Mouse (Mus musculus): ENCODE data around the gene Cdiptos. TPM values are rescaled to one million over a fixed set of nuclear protein-coding genes. Genes with fewer than 3 reads are reported as not detected.

Gene Cdiptos
- polyA plus RNA-seq, 1 experiment: 7.4 TPM

- H3K4me1 ChIP-seq (ENCODE audit: control insufficient read depth, insufficient read depth, low read length): peaks cover 24% of the 10 kb centered on the region
- no peak overlapping the region for H3K4me3 ChIP-seq (ENCODE audit: insufficient read depth, low read length)
- H3K27ac ChIP-seq (ENCODE audit: insufficient read depth, low read depth, low read length): no peak overlapping the region
These were observed 44.6 kb upstream of the Cdiptos start for GRCm38 (mm10) chr7:127020491-127020890.

GRCm38 (mm10) chr7:127020031-127020430 is 44.1 kb upstream of the Cdiptos start:
- peaks cover 29% of the 10 kb centered on the region for H3K4me1 ChIP-seq (ENCODE audit: control insufficient read depth, insufficient read depth, low read length)
- no peak overlapping the region for H3K4me3 ChIP-seq (ENCODE audit: insufficient read depth, low read length)
- TF ChIP-seq POLR2A (IDR thresholded peaks at IDR 0.05; ENCODE audit: borderline replicate concordance, low read depth, low read length) (no peak), CTCF (IDR thresholded peaks at IDR 0.05; ENCODE audit: low read depth, low read length) (no peak)
- H3K27ac ChIP-seq (ENCODE audit: insufficient read depth, low read depth, low read length): no peak overlapping the region

More at GRCm38 (mm10) chr7:127020491-127020890, 44.6 kb upstream of the Cdiptos start:
- TF ChIP-seq CTCF (IDR thresholded peaks at IDR 0.05; ENCODE audit: low read depth, low read length) (no peak), POLR2A (IDR thresholded peaks at IDR 0.05; ENCODE audit: borderline replicate concordance, low read depth, low read length) (no peak)

- TF ChIP-seq CTCF (IDR thresholded peaks at IDR 0.05; ENCODE audit: low read depth, low read length) (no peak), POLR2A (IDR thresholded peaks at IDR 0.05; ENCODE audit: borderline replicate concordance, low read depth, low read length) (no peak)
- Histone ChIP-seq H3K4me3 (ENCODE audit: insufficient read depth, low read length) (no peak overlapping the region), H3K4me1 (ENCODE audit: control insufficient read depth, insufficient read depth, low read length) (peaks cover 30% of the 10 kb centered on the region), H3K27ac (ENCODE audit: insufficient read depth, low read depth, low read length) (no peak overlapping the region)
These were observed 43.5 kb upstream of the Cdiptos start for GRCm38 (mm10) chr7:127019306-127019960.

- TF ChIP-seq CTCF (IDR thresholded peaks at IDR 0.05; ENCODE audit: low read depth, low read length) (no peak), POLR2A (IDR thresholded peaks at IDR 0.05; ENCODE audit: borderline replicate concordance, low read depth, low read length) (no peak)
- Histone ChIP-seq H3K4me1 (ENCODE audit: control insufficient read depth, insufficient read depth, low read length) (peaks cover 28% of the 10 kb centered on the region), H3K27ac (ENCODE audit: insufficient read depth, low read depth, low read length) (no peak overlapping the region), H3K4me3 (ENCODE audit: insufficient read depth, low read length) (no peak overlapping the region)
These were observed 42.8 kb upstream of the Cdiptos start for GRCm38 (mm10) chr7:127018416-127019305.

- Histone ChIP-seq H3K27ac (ENCODE audit: insufficient read depth, low read depth, low read length) (no peak overlapping the region), H3K4me3 (ENCODE audit: insufficient read depth, low read length) (no peak overlapping the region), H3K4me1 (ENCODE audit: control insufficient read depth, insufficient read depth, low read length) (peaks cover 27% of the 10 kb centered on the region)
- TF ChIP-seq POLR2A (IDR thresholded peaks at IDR 0.05; ENCODE audit: borderline replicate concordance, low read depth, low read length) (no peak), CTCF (IDR thresholded peaks at IDR 0.05; ENCODE audit: low read depth, low read length) (no peak)
These were observed 42.0 kb upstream of the Cdiptos start for GRCm38 (mm10) chr7:127017950-127018345.

GRCm38 (mm10) chr7:127016971-127017949 is 41.4 kb upstream of the Cdiptos start, which contains the start of gene Pagr1a:
Gene Pagr1a, minus strand, starts transcription at chr7:127017352.
- peak within 1 kb of the TSS; percentile 84 for H3K27ac ChIP-seq (ENCODE audit: insufficient read depth, low read depth, low read length)
- no peak for TF ChIP-seq POLR2A (IDR thresholded peaks at IDR 0.05; ENCODE audit: borderline replicate concordance, low read depth, low read length)
- TF ChIP-seq CTCF (IDR thresholded peaks at IDR 0.05; ENCODE audit: low read depth, low read length): peak; percentile 99
- H3K4me3 ChIP-seq (ENCODE audit: insufficient read depth, low read length): peak within 1 kb of the TSS; percentile 74
- peaks cover 27% of the 10 kb centered on the region for H3K4me1 ChIP-seq (ENCODE audit: control insufficient read depth, insufficient read depth, low read length)

GRCm38 (mm10) chr7:127016486-127016938 is 40.6 kb upstream of the Cdiptos start:
- Histone ChIP-seq H3K4me1 (ENCODE audit: control insufficient read depth, insufficient read depth, low read length) (peaks cover 29% of the 10 kb centered on the region), H3K4me3 (ENCODE audit: insufficient read depth, low read length) (peak overlapping the region; percentile 74), H3K27ac (ENCODE audit: insufficient read depth, low read depth, low read length) (peak overlapping the region; percentile 84)
- TF ChIP-seq CTCF (IDR thresholded peaks at IDR 0.05; ENCODE audit: low read depth, low read length) (no peak), POLR2A (IDR thresholded peaks at IDR 0.05; ENCODE audit: borderline replicate concordance, low read depth, low read length) (no peak)

GRCm38 (mm10) chr7:127016481-127016485 is 40.4 kb upstream of the Cdiptos start, which contains the start of gene Pagr1b:
Gene Pagr1b, minus strand, starts transcription at chr7:127016484.
- Histone ChIP-seq H3K4me1 (ENCODE audit: control insufficient read depth, insufficient read depth, low read length) (peaks cover 31% of the 10 kb centered on the region), H3K4me3 (ENCODE audit: insufficient read depth, low read length) (peak within 1 kb of the TSS; percentile 74), H3K27ac (ENCODE audit: insufficient read depth, low read depth, low read length) (peak within 1 kb of the TSS; percentile 84)
- TF ChIP-seq CTCF (IDR thresholded peaks at IDR 0.05; ENCODE audit: low read depth, low read length) (no peak), POLR2A (IDR thresholded peaks at IDR 0.05; ENCODE audit: borderline replicate concordance, low read depth, low read length) (no peak)

- TF ChIP-seq POLR2A (IDR thresholded peaks at IDR 0.05; ENCODE audit: borderline replicate concordance, low read depth, low read length) (no peak), CTCF (IDR thresholded peaks at IDR 0.05; ENCODE audit: low read depth, low read length) (no peak)
- peak overlapping the region; percentile 74 for H3K4me3 ChIP-seq (ENCODE audit: insufficient read depth, low read length)
- H3K4me1 ChIP-seq (ENCODE audit: control insufficient read depth, insufficient read depth, low read length): peaks cover 33% of the 10 kb centered on the region
- peak overlapping the region; percentile 84 for H3K27ac ChIP-seq (ENCODE audit: insufficient read depth, low read depth, low read length)
These were observed 40.2 kb upstream of the Cdiptos start for GRCm38 (mm10) chr7:127016081-127016480.

Data from bone marrow macrophage, adult 2 months (primary cell).